Mouse (Mus musculus) lung, postnatal 36 days (tissue): ENCODE data around the gene Foxf1.

Source experiments
- DNase-seq: peaks from one replicate; pipeline ENCODE4 v3.0.0; 2022; ENCODE audit warnings: mixed read lengths

The Foxf1 gene

GRCm38 (mm10) chr8:121132961-121133513 lies 48.9 kb downstream of the Foxf1 start:
- no peak for DNase-seq

- DNase-seq = no peak
Measured at GRCm38 (mm10) chr8:121134102-121134501, 49.9 kb downstream of the Foxf1 start.

GRCm38 (mm10) chr8:121134512-121134911 lies 50.3 kb downstream of the Foxf1 start:
- DNase-seq = no peak

- no peak for DNase-seq
Measured at GRCm38 (mm10) chr8:121136856-121137255, 52.7 kb downstream of the Foxf1 start.
